Mouse (Mus musculus) left cerebral cortex, adult 2 months (tissue): ENCODE results near the gene Tmem201. TPM values are rescaled to one million over a fixed set of nuclear protein-coding genes. Genes with fewer than 3 reads are reported as not detected.
"Not testable (repeated sequence)": the region's sequence is repeated elsewhere in the genome, so short reads cannot be mapped to it uniquely, and the experiment has no call there.

Experiments used
- DNase-seq, 2 experiments: peaks; one replicate each; pipeline ENCODE4 v3.0.0; 2021 to 2022; ENCODE audit warnings: low spot score in 2 of 2, mixed read lengths in 1 of 2; ENCODE audit errors: extremely low spot score in 1 of 2
- H3K27ac ChIP-seq: fragments of 200-600 bp; 2 replicates; pipeline ENCODE4 v1.8.1; 2022
- H3K4me3 ChIP-seq: fragments of 200-600 bp; 2 replicates; pipeline ENCODE4 v1.8.1; 2022
- CTCF ChIP-seq: fragments of 200-600 bp; IDR thresholded peaks from 2 replicates; pipeline ENCODE4 v1.8.1; 2022; ENCODE audit warnings: antibody characterized with exemption, mild to moderate bottlenecking, moderate library complexity
- intact Hi-C: fragments of 180-260 bp; cut with DNase I; formaldehyde crosslinking; loops from one replicate; pipeline ENCODE4 v1.15.1; 2025
- total RNA-seq, 2 experiments: library from RNA; stranded (reverse); gene quantifications; 2 replicates each; pipeline ENCODE4 v1.2.3; 2021

The Tmem201 gene
- total RNA-seq, 2 experiments from 2014 or later, result 63.3 to 67.9 TPM

GRCm38 (mm10) chr4:149773408-149774093 lies 35.7 kb upstream of the Tmem201 start:
- intact Hi-C loops, result loop anchor here (1.0 kb wide), 1 partner anchor 19 kb away; no protein-coding TSS in a partner anchor
- no peak for TF ChIP-seq CTCF
- peak; percentile 45 to 46 for DNase-seq

GRCm38 (mm10) chr4:149772394-149772793 lies 34.5 kb upstream of the Tmem201 start:
- DNase-seq, result no peak
- Histone ChIP-seq H3K4me3 (peak overlapping the region; percentile 90), H3K27ac (0 out of 2 replicates have a peak overlapping the region, but pooled peaks have one; percentile 28)
- intact Hi-C loops, result no loop called here
- TF ChIP-seq CTCF, result peak; percentile 47

More at GRCm38 (mm10) chr4:149773408-149774093, 35.7 kb upstream of the Tmem201 start:
- Histone ChIP-seq H3K27ac (peak overlapping the region; percentile 91), H3K4me3 (peak overlapping the region; percentile 90)

GRCm38 (mm10) chr4:149765201-149765600 lies 27.4 kb upstream of the Tmem201 start:
- DNase-seq, result no peak
- no peak overlapping the region for H3K27ac ChIP-seq
- no peak for TF ChIP-seq CTCF
- intact Hi-C loops, result no loop called here
- H3K4me3 ChIP-seq, result no peak overlapping the region

- H3K27ac ChIP-seq, result no peak overlapping the region
- intact Hi-C loops, result no loop called here
These were observed 25.5 kb upstream of the Tmem201 start for GRCm38 (mm10) chr4:149763335-149763734.

GRCm38 (mm10) chr4:149759517-149759916 lies 21.7 kb upstream of the Tmem201 start:
- no peak for TF ChIP-seq CTCF
- intact Hi-C loops, result no loop called here
- Histone ChIP-seq H3K27ac (no peak overlapping the region), H3K4me3 (no peak overlapping the region)
- no peak for DNase-seq

More at GRCm38 (mm10) chr4:149763335-149763734, 25.5 kb upstream of the Tmem201 start:
- TF ChIP-seq CTCF, result no peak
- no peak overlapping the region for H3K4me3 ChIP-seq
- DNase-seq, result no peak

GRCm38 (mm10) chr4:149758423-149758822 lies 20.6 kb upstream of the Tmem201 start:
- intact Hi-C loops, result no loop called here
- no peak for TF ChIP-seq CTCF
- H3K4me3 ChIP-seq, result no peak overlapping the region
- H3K27ac ChIP-seq, result peak overlapping the region; percentile 34; the same call in 1 of the 2 replicates
- no peak for DNase-seq

- H3K4me3 ChIP-seq, intact Hi-C loops, DNase-seq, H3K27ac ChIP-seq: not testable (repeated sequence)
These were observed 18.7 kb upstream of the Tmem201 start for GRCm38 (mm10) chr4:149756546-149756945.

GRCm38 (mm10) chr4:149752836-149753235 lies 15.0 kb upstream of the Tmem201 start:
- TF ChIP-seq CTCF, result no peak
- intact Hi-C loops, result loop anchor here (2.0 kb wide), 2 partner anchors 40 to 206 kb away; no protein-coding TSS in a partner anchor
- Histone ChIP-seq H3K27ac (no peak overlapping the region), H3K4me3 (no peak overlapping the region)
- no peak for DNase-seq

GRCm38 (mm10) chr4:149752124-149752799 lies 14.4 kb upstream of the Tmem201 start:
- TF ChIP-seq CTCF, result peak; percentile 92
- peak; percentile 57 to 65 for DNase-seq
- H3K27ac ChIP-seq, result no peak overlapping the region
- H3K4me3 ChIP-seq, result no peak overlapping the region
- intact Hi-C loops, result loop anchor here (2.0 kb wide), 2 partner anchors 41 to 207 kb away; no protein-coding TSS in a partner anchor

GRCm38 (mm10) chr4:149750671-149751070 lies 12.8 kb upstream of the Tmem201 start:
- TF ChIP-seq CTCF, result no peak
- no peak overlapping the region for H3K4me3 ChIP-seq
- no peak for DNase-seq
- intact Hi-C loops, result no loop called here
- no peak overlapping the region for H3K27ac ChIP-seq

GRCm38 (mm10) chr4:149749663-149750015 lies 11.8 kb upstream of the Tmem201 start:
- H3K4me3 ChIP-seq, DNase-seq, intact Hi-C loops, H3K27ac ChIP-seq: not testable (repeated sequence)

GRCm38 (mm10) chr4:149749003-149749662 lies 11.3 kb upstream of the Tmem201 start:
- Histone ChIP-seq H3K4me3 (no peak overlapping the region), H3K27ac (peak overlapping the region; percentile 17; the same call in 1 of the 2 replicates)
- DNase-seq, result no peak
- intact Hi-C loops, result no loop called here
- TF ChIP-seq CTCF, result no peak
